Mouse (Mus musculus): ENCODE measurements around the gene Inf2. TPM values are rescaled to one million over a fixed set of nuclear protein-coding genes. Genes with fewer than 3 reads are reported as not detected.

Gene Inf2
- polyA plus RNA-seq, 1 experiment from 2014 or later, result 1.9 TPM

GRCm38 (mm10) chr12:112664124-112664523, 75.5 kb downstream of the Inf2 start:
- Histone ChIP-seq H3K36me3 (replicated peaks; ENCODE audit: insufficient read depth, low read length) (peaks cover 51% of the 10 kb centered on the region), H3K9ac (replicated peaks) (no peak overlapping the region), H3K4me1 (ENCODE audit: insufficient read depth) (peaks cover 17% of the 10 kb centered on the region), H3K4me2 (ENCODE audit: low read depth, low read length) (no peak overlapping the region), H3K27me3 (ENCODE audit: insufficient read depth, low read length) (no peaks in the 10 kb centered on the region), H3K27ac (ENCODE audit: low read depth) (no peak overlapping the region), H3K9me3 (ENCODE audit: low read length) (no peaks in the 10 kb centered on the region), H3K4me3 (ENCODE audit: low read depth, low read length) (no peak overlapping the region)
- TF ChIP-seq CTCF (IDR thresholded peaks at IDR 0.05; ENCODE audit: low read depth) (no peak), EP300 (IDR thresholded peaks at IDR 0.05; ENCODE audit: low read depth) (no peak)
- 81% methylated on average over 2 of the region's 2 CpGs for WGBS (ENCODE audit: insufficient replicate concordance)
- DNase-seq, result no peak
- no peak for ATAC-seq

GRCm38 (mm10) chr12:112664656-112665055, 76.1 kb downstream of the Inf2 start:
- H3K36me3 ChIP-seq (replicated peaks; ENCODE audit: insufficient read depth, low read length), result peaks cover 48% of the 10 kb centered on the region
- no peaks in the 10 kb centered on the region for H3K9me3 ChIP-seq (ENCODE audit: low read length)
- ATAC-seq, result no peak
- no peak overlapping the region for H3K4me3 ChIP-seq (ENCODE audit: low read depth, low read length)
- no peaks in the 10 kb centered on the region for H3K27me3 ChIP-seq (ENCODE audit: insufficient read depth, low read length)
- no peak for DNase-seq
- H3K4me2 ChIP-seq (ENCODE audit: low read depth, low read length), result no peak overlapping the region
- no peak overlapping the region for H3K27ac ChIP-seq (ENCODE audit: low read depth)
- no peak overlapping the region for H3K9ac ChIP-seq (replicated peaks)
- 68% methylated on average over 5 of the region's 5 CpGs for WGBS (ENCODE audit: insufficient replicate concordance)
- H3K4me1 ChIP-seq (ENCODE audit: insufficient read depth), result peaks cover 18% of the 10 kb centered on the region
- TF ChIP-seq EP300 (IDR thresholded peaks at IDR 0.05; ENCODE audit: low read depth) (no peak), CTCF (IDR thresholded peaks at IDR 0.05; ENCODE audit: low read depth) (no peak)

Small RNA genes lying within 50 kb of the gene (microRNA-seq; reads per million reads assigned to microRNA genes)
- gene Mir6939, result not detected

Other genes with a start within 250 kb of the Inf2 start
- gene A530016L24Rik, start 99.3 kb upstream of the Inf2 start, polyA plus RNA-seq (2015; fragmentation: Nextera tagmentation; extraction: Ambion mirVana), result 0.06 TPM in 1 of 2 replicates, not detected in the other
- gene Tmem179, start 72.0 kb upstream of the Inf2 start, polyA plus RNA-seq (2015; fragmentation: Nextera tagmentation; extraction: Ambion mirVana), result not detected in 2 replicates
- 22.8 and 24.4 TPM in 2 replicates for gene Adssl1, start 31.3 kb downstream of the Inf2 start, polyA plus RNA-seq (2015; fragmentation: Nextera tagmentation; extraction: Ambion mirVana)
- gene Siva1, start 55.9 kb downstream of the Inf2 start, polyA plus RNA-seq (2015; fragmentation: Nextera tagmentation; extraction: Ambion mirVana), result 55.6 and 62.2 TPM in 2 replicates
- 26.7 and 29.3 TPM in 2 replicates for gene Akt1, start 86.1 kb downstream of the Inf2 start, polyA plus RNA-seq (2015; fragmentation: Nextera tagmentation; extraction: Ambion mirVana)
- gene Zbtb42, start 90.0 kb downstream of the Inf2 start, polyA plus RNA-seq (2015; fragmentation: Nextera tagmentation; extraction: Ambion mirVana), result 1.3 and 1.6 TPM in 2 replicates
- gene Cep170b, start 131.7 kb downstream of the Inf2 start, polyA plus RNA-seq (2015; fragmentation: Nextera tagmentation; extraction: Ambion mirVana), result 4.0 and 4.8 TPM in 2 replicates
- 20.9 and 22.4 TPM in 2 replicates for gene Pld4, start 171.9 kb downstream of the Inf2 start, polyA plus RNA-seq (2015; fragmentation: Nextera tagmentation; extraction: Ambion mirVana)
- 0.22 and 0.36 TPM in 2 replicates for gene Ahnak2, start 213.9 kb downstream of the Inf2 start, polyA plus RNA-seq (2015; fragmentation: Nextera tagmentation; extraction: Ambion mirVana)
- 0.69 TPM in 2 replicates for gene Clba1, start 220.2 kb downstream of the Inf2 start, polyA plus RNA-seq (2015; fragmentation: Nextera tagmentation; extraction: Ambion mirVana)
- 29.8 and 30.4 TPM in 2 replicates for gene Cdca4, start 240.6 kb downstream of the Inf2 start, polyA plus RNA-seq (2015; fragmentation: Nextera tagmentation; extraction: Ambion mirVana)